Mouse (Mus musculus) lung, adult 2 months (tissue): ENCODE data around the gene Kcnc3. TPM values are rescaled to one million over a fixed set of nuclear protein-coding genes. Genes with fewer than 3 reads are reported as not detected.

Source experiments
- DNase-seq: peaks from one replicate; pipeline ENCODE4 v3.0.0; 2022
- H3K4me1 ChIP-seq: fragments of 200-500 bp; 2 replicates; pipeline ENCODE4 v1.6.1; 2011; ENCODE audit warnings: low read length; ENCODE audit not compliant: control insufficient read depth, insufficient read depth
- H3K4me3 ChIP-seq: fragments of 200-500 bp; replicated peaks from 2 replicates; pipeline ENCODE3; 2011; ENCODE audit warnings: low read depth, mild to moderate bottlenecking, control low read depth, low read length; ENCODE audit errors: extremely low read depth
- CTCF ChIP-seq: fragments of 200-500 bp; IDR thresholded peaks from 2 replicates; pipeline ENCODE4 v1.5.1; 2011; ENCODE audit warnings: mild to moderate bottlenecking, low read length, control low read depth; ENCODE audit not compliant: insufficient read depth
- POLR2A ChIP-seq: fragments of 200-500 bp; IDR thresholded peaks from 2 replicates; pipeline ENCODE4 v1.6.1; 2011; ENCODE audit warnings: low read depth, mild to moderate bottlenecking, control low read depth, low read length, borderline replicate concordance; ENCODE audit errors: extremely low read depth
- WGBS: fragments of 180-500 bp; shearing (Covaris S2); methylation state at CpG from one replicate; pipeline ENCODE4 v1.1.7; 2018; 5-methylcytosine and 5-hydroxymethylcytosine counted together
- polyA plus RNA-seq: library from polyadenylated mRNA; depleted of rRNA; stranded (reverse); fragments of >200 nt; gene quantifications from 2 replicates; pipeline ENCODE4 v1.2.3, GENCODE M21; 2012

Kcnc3 gene
- polyA plus RNA-seq, 1 experiment: 36.0 TPM

- no peak for DNase-seq
- TF ChIP-seq CTCF (no peak), POLR2A (no peak)
These were observed 33.5 kb downstream of the Kcnc3 start for GRCm38 (mm10) chr7:44623714-44624542.

GRCm38 (mm10) chr7:44624543-44624826 lies 34.0 kb downstream of the Kcnc3 start:
- TF ChIP-seq CTCF (no peak), POLR2A (no peak)
- WGBS: 61% methylated on average over 3 of the region's 3 CpGs
- H3K4me1 ChIP-seq: no peaks in the 10 kb centered on the region
- no peak for DNase-seq
- H3K4me3 ChIP-seq: no peak overlapping the region

More at GRCm38 (mm10) chr7:44623714-44624542, 33.5 kb downstream of the Kcnc3 start:
- Histone ChIP-seq H3K4me1 (no peaks in the 10 kb centered on the region), H3K4me3 (no peak overlapping the region)
- WGBS: 41% methylated on average over 18 of the region's 18 CpGs

- no peak for TF ChIP-seq POLR2A
- Histone ChIP-seq H3K4me1 (no peaks in the 10 kb centered on the region), H3K4me3 (no peak overlapping the region)
- WGBS: 67% methylated on average over 14 of the region's 14 CpGs
- no peak for DNase-seq
These were observed 34.4 kb downstream of the Kcnc3 start for GRCm38 (mm10) chr7:44624828-44625227.

- no peak for DNase-seq
- 75% methylated on average over 13 of the region's 13 CpGs for WGBS
- TF ChIP-seq CTCF (no peak), POLR2A (no peak)
- Histone ChIP-seq H3K4me1 (no peaks in the 10 kb centered on the region), H3K4me3 (no peak overlapping the region)
These were observed 35.0 kb downstream of the Kcnc3 start for GRCm38 (mm10) chr7:44625241-44626067.

GRCm38 (mm10) chr7:44626068-44626385 lies 35.6 kb downstream of the Kcnc3 start:
- DNase-seq: no peak
- H3K4me1 ChIP-seq: no peaks in the 10 kb centered on the region
- TF ChIP-seq CTCF (no peak), POLR2A (no peak)
- 43% methylated on average over 1 of the region's 1 CpGs for WGBS
- no peak overlapping the region for H3K4me3 ChIP-seq

- no peaks in the 10 kb centered on the region for H3K4me1 ChIP-seq
- no peak for DNase-seq
- no peak overlapping the region for H3K4me3 ChIP-seq
- WGBS: 80% methylated on average over 13 of the region's 13 CpGs
- TF ChIP-seq CTCF (no peak), POLR2A (no peak)
These were observed 36.5 kb downstream of the Kcnc3 start for GRCm38 (mm10) chr7:44626966-44627365.

- no peak for DNase-seq
- Histone ChIP-seq H3K4me1 (no peaks in the 10 kb centered on the region), H3K4me3 (no peak overlapping the region)
- TF ChIP-seq POLR2A: no peak
- 80% methylated on average over 15 of the region's 15 CpGs for WGBS
These were observed 38.1 kb downstream of the Kcnc3 start for GRCm38 (mm10) chr7:44628402-44629034.

GRCm38 (mm10) chr7:44630437-44630836 lies 40.0 kb downstream of the Kcnc3 start:
- DNase-seq: peak; percentile 80
- Histone ChIP-seq H3K4me1 (no peaks in the 10 kb centered on the region), H3K4me3 (no peak overlapping the region)
- TF ChIP-seq POLR2A (no peak), CTCF (no peak)
- 56% methylated on average over 13 of the region's 13 CpGs for WGBS

- Histone ChIP-seq H3K4me1 (no peaks in the 10 kb centered on the region), H3K4me3 (no peak overlapping the region)
- TF ChIP-seq POLR2A (no peak), CTCF (no peak)
- WGBS: 38% methylated on average over 13 of the region's 13 CpGs
- DNase-seq: no peak
These were observed 42.2 kb downstream of the Kcnc3 start for GRCm38 (mm10) chr7:44632676-44633075.

- no peak for TF ChIP-seq POLR2A
- TF ChIP-seq CTCF: no peak
- WGBS: 25% methylated on average over 15 of the region's 15 CpGs
- H3K4me3 ChIP-seq: no peak overlapping the region
- H3K4me1 ChIP-seq: no peaks in the 10 kb centered on the region
- no peak for DNase-seq
These were observed 42.9 kb downstream of the Kcnc3 start for GRCm38 (mm10) chr7:44633407-44633806.
